Mouse (Mus musculus): ENCODE results near the gene Wwox.

DNA sequence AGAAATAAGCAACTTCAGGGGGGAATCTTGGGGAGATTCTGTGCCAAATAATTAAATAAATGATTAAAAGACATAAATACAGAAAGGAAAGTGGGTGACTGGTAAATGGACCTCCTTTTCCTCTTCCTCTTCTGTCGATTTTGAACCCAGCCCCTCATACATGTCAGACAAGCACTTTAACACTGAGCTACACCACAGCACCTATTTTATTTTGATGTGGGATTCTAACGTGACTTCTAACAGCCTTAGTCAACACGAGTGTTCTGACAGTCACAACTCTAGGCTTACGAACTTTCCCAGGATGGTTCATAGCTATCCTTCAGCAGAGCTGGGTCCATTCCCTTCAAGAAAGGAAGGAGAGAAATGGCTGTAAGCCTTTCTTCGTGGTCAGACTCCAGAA is 435.7 kb downstream of the Wwox start:
- TF ChIP-seq CTCF (IDR thresholded peaks at IDR 0.05; ENCODE audit: insufficient read depth, low read depth, low read length) (no peak), POLR2A (IDR thresholded peaks at IDR 0.05; ENCODE audit: insufficient read depth, low read depth, low read length) (no peak)
